Mouse (Mus musculus) forebrain, embryonic 13.5 days (tissue): ENCODE data around the gene Fry. TPM values are rescaled to one million over a fixed set of nuclear protein-coding genes. Genes with fewer than 3 reads are reported as not detected.

ENCODE experiments used
- ATAC-seq: fragments of 200-750 bp; cut with Nextera tagmentation; 2 replicates; pipeline ENCODE4 v1.8.0; 2017
- H3K27ac ChIP-seq: fragments of 300-500 bp; sonication (generic); 2 replicates; pipeline ENCODE4 v1.5.1; 2015; ENCODE audit warnings: inconsistent platforms, mild to moderate bottlenecking, moderate library complexity
- H3K27me3 ChIP-seq: fragments of 300-500 bp; sonication (generic); 2 replicates; pipeline ENCODE4 v1.6.1; 2015; ENCODE audit warnings: mild to moderate bottlenecking, inconsistent platforms
- H3K36me3 ChIP-seq: fragments of 300-500 bp; sonication (generic); 2 replicates; pipeline ENCODE4 v1.6.1; 2015; ENCODE audit warnings: mild to moderate bottlenecking, inconsistent platforms; ENCODE audit not compliant: poor library complexity, severe bottlenecking
- H3K4me1 ChIP-seq: fragments of 300-500 bp; sonication (generic); 2 replicates; pipeline ENCODE4 v1.6.1; 2015; ENCODE audit warnings: inconsistent platforms
- H3K4me2 ChIP-seq: fragments of 300-500 bp; sonication (generic); 2 replicates; pipeline ENCODE4 v1.6.1; 2015; ENCODE audit warnings: inconsistent platforms, mild to moderate bottlenecking, moderate library complexity
- H3K4me3 ChIP-seq: fragments of 300-500 bp; sonication (generic); 2 replicates; pipeline ENCODE4 v1.5.1; 2015; ENCODE audit warnings: mild to moderate bottlenecking, inconsistent platforms
- H3K9ac ChIP-seq: fragments of 300-500 bp; sonication (generic); 2 replicates; pipeline ENCODE4 v1.6.1; 2015; ENCODE audit warnings: mild to moderate bottlenecking, inconsistent platforms
- H3K9me3 ChIP-seq: fragments of 300-500 bp; sonication (generic); replicated peaks from 2 replicates; pipeline ENCODE4 v1.6.1; 2016; ENCODE audit warnings: inconsistent platforms
- WGBS: fragments of 180-500 bp; shearing (Covaris S2); methylation state at CpG from one replicate; pipeline ENCODE4 v1.1.7; 2015; 5-methylcytosine and 5-hydroxymethylcytosine counted together
- polyA plus RNA-seq: library from polyadenylated mRNA; unstranded; fragments of >200 nt; fragmentation: Nextera tagmentation; extraction: Ambion mirVana; gene quantifications from 2 replicates; pipeline ENCODE4 v1.2.1, GENCODE M21; 2015

Fry gene
- polyA plus RNA-seq, 1 experiment from 2014 or later: 20.8 TPM

GRCm38 (mm10) chr5:150331821-150332220, 213.4 kb downstream of the Fry start:
- Histone ChIP-seq H3K4me3 (no peak overlapping the region), H3K4me1 (no peaks in the 10 kb centered on the region), H3K9me3 (no peaks in the 10 kb centered on the region), H3K4me2 (no peak overlapping the region), H3K27ac (no peak overlapping the region), H3K9ac (no peak overlapping the region), H3K36me3 (no peaks in the 10 kb centered on the region), H3K27me3 (no peaks in the 10 kb centered on the region)
- WGBS: 79% methylated on average over 2 of the region's 2 CpGs
- ATAC-seq: no peak

- no peaks in the 10 kb centered on the region for H3K9me3 ChIP-seq
- H3K36me3 ChIP-seq: no peaks in the 10 kb centered on the region
- H3K27ac ChIP-seq: no peak overlapping the region
- no peak overlapping the region for H3K9ac ChIP-seq
- H3K4me3 ChIP-seq: no peak overlapping the region
- ATAC-seq: no peak
- H3K4me2 ChIP-seq: no peak overlapping the region
- no peaks in the 10 kb centered on the region for H3K4me1 ChIP-seq
- no peaks in the 10 kb centered on the region for H3K27me3 ChIP-seq
- 81% methylated on average over 5 of the region's 5 CpGs for WGBS
Measured at GRCm38 (mm10) chr5:150332810-150333209, 214.4 kb downstream of the Fry start.

- no peak overlapping the region for H3K9ac ChIP-seq
- no peak overlapping the region for H3K4me2 ChIP-seq
- no peaks in the 10 kb centered on the region for H3K4me1 ChIP-seq
- no peaks in the 10 kb centered on the region for H3K27me3 ChIP-seq
- no peaks in the 10 kb centered on the region for H3K9me3 ChIP-seq
- H3K36me3 ChIP-seq: no peaks in the 10 kb centered on the region
- no peak for ATAC-seq
- no peak overlapping the region for H3K27ac ChIP-seq
- WGBS: 83% methylated on average over 10 of the region's 10 CpGs
- H3K4me3 ChIP-seq: no peak overlapping the region
Measured at GRCm38 (mm10) chr5:150333328-150333731, 214.9 kb downstream of the Fry start.

GRCm38 (mm10) chr5:150336451-150336850, 218.0 kb downstream of the Fry start:
- Histone ChIP-seq H3K36me3 (no peaks in the 10 kb centered on the region), H3K27me3 (no peaks in the 10 kb centered on the region), H3K9me3 (no peaks in the 10 kb centered on the region), H3K9ac (no peak overlapping the region), H3K27ac (no peak overlapping the region), H3K4me2 (no peak overlapping the region), H3K4me3 (no peak overlapping the region), H3K4me1 (no peaks in the 10 kb centered on the region)
- WGBS: 72% methylated on average over 10 of the region's 10 CpGs
- ATAC-seq: no peak

- Histone ChIP-seq H3K36me3 (no peaks in the 10 kb centered on the region), H3K4me3 (no peak overlapping the region), H3K27ac (no peak overlapping the region), H3K9me3 (no peaks in the 10 kb centered on the region), H3K4me1 (no peaks in the 10 kb centered on the region), H3K4me2 (no peak overlapping the region), H3K27me3 (no peaks in the 10 kb centered on the region), H3K9ac (no peak overlapping the region)
- ATAC-seq: no peak
- WGBS: 93% methylated on average over 7 of the region's 7 CpGs
Measured at GRCm38 (mm10) chr5:150337696-150338095, 219.3 kb downstream of the Fry start.

GRCm38 (mm10) chr5:150340944-150341343, 222.5 kb downstream of the Fry start:
- peaks cover 1% of the 10 kb centered on the region; the same call in 1 of the 2 replicates for H3K36me3 ChIP-seq
- no peak for ATAC-seq

GRCm38 (mm10) chr5:150342139-150342538, 223.7 kb downstream of the Fry start:
- Histone ChIP-seq H3K27me3 (no peaks in the 10 kb centered on the region), H3K9me3 (0 out of 2 replicates have a peak, but pooled peaks cover 3% of the 10 kb centered on the region), H3K4me2 (no peak overlapping the region), H3K27ac (no peak overlapping the region), H3K36me3 (peaks cover 13% of the 10 kb centered on the region), H3K4me1 (no peaks in the 10 kb centered on the region), H3K9ac (no peak overlapping the region), H3K4me3 (no peak overlapping the region)
- 83% methylated on average over 3 of the region's 3 CpGs for WGBS
- ATAC-seq: no peak

More at GRCm38 (mm10) chr5:150340944-150341343, 222.5 kb downstream of the Fry start:
- Histone ChIP-seq H3K4me1 (no peaks in the 10 kb centered on the region), H3K9ac (no peak overlapping the region), H3K4me2 (no peak overlapping the region), H3K27me3 (no peaks in the 10 kb centered on the region), H3K4me3 (no peak overlapping the region), H3K27ac (no peak overlapping the region), H3K9me3 (no peaks in the 10 kb centered on the region)
- WGBS: 85% methylated on average over 5 of the region's 5 CpGs

GRCm38 (mm10) chr5:150345946-150346345, 227.5 kb downstream of the Fry start:
- no peaks in the 10 kb centered on the region for H3K27me3 ChIP-seq
- no peak overlapping the region for H3K27ac ChIP-seq

GRCm38 (mm10) chr5:150346378-150346777, 227.9 kb downstream of the Fry start:
- Histone ChIP-seq H3K4me1 (no peaks in the 10 kb centered on the region), H3K27ac (no peak overlapping the region), H3K36me3 (peaks cover 25% of the 10 kb centered on the region), H3K4me2 (no peak overlapping the region), H3K9me3 (0 out of 2 replicates have a peak, but pooled peaks cover 4% of the 10 kb centered on the region), H3K4me3 (no peak overlapping the region), H3K27me3 (no peaks in the 10 kb centered on the region), H3K9ac (no peak overlapping the region)
- ATAC-seq: no peak
- WGBS: 82% methylated on average over 4 of the region's 4 CpGs

More at GRCm38 (mm10) chr5:150345946-150346345, 227.5 kb downstream of the Fry start:
- H3K9me3 ChIP-seq: 0 out of 2 replicates have a peak, but pooled peaks cover 4% of the 10 kb centered on the region
- WGBS: 96% methylated on average over 7 of the region's 7 CpGs
- H3K36me3 ChIP-seq: peaks cover 25% of the 10 kb centered on the region
- no peak for ATAC-seq
- H3K4me3 ChIP-seq: no peak overlapping the region
- H3K4me2 ChIP-seq: no peak overlapping the region
- H3K9ac ChIP-seq: no peak overlapping the region
- no peaks in the 10 kb centered on the region for H3K4me1 ChIP-seq

GRCm38 (mm10) chr5:150347845-150348244, 229.4 kb downstream of the Fry start:
- no peak overlapping the region for H3K4me2 ChIP-seq
- no peaks in the 10 kb centered on the region for H3K27me3 ChIP-seq
- ATAC-seq: no peak
- peaks cover 25% of the 10 kb centered on the region for H3K36me3 ChIP-seq
- 0 out of 2 replicates have a peak, but pooled peaks cover 4% of the 10 kb centered on the region for H3K9me3 ChIP-seq
- no peaks in the 10 kb centered on the region for H3K4me1 ChIP-seq
- no peak overlapping the region for H3K27ac ChIP-seq
- no peak overlapping the region for H3K9ac ChIP-seq
- WGBS: 87% methylated on average over 2 of the region's 2 CpGs
- H3K4me3 ChIP-seq: no peak overlapping the region

- H3K27me3 ChIP-seq: no peaks in the 10 kb centered on the region
- ATAC-seq: no peak
- H3K4me3 ChIP-seq: no peak overlapping the region
- H3K27ac ChIP-seq: no peak overlapping the region
- H3K4me1 ChIP-seq: no peaks in the 10 kb centered on the region
- no peak overlapping the region for H3K4me2 ChIP-seq
- no peak overlapping the region for H3K9ac ChIP-seq
- 0 out of 2 replicates have a peak, but pooled peaks cover 4% of the 10 kb centered on the region for H3K9me3 ChIP-seq
- WGBS: 100% methylated on average over 1 of the region's 1 CpGs
- H3K36me3 ChIP-seq: peaks cover 25% of the 10 kb centered on the region
Measured at GRCm38 (mm10) chr5:150348302-150348701, 229.9 kb downstream of the Fry start.

- H3K9ac ChIP-seq: no peak overlapping the region
- no peak overlapping the region for H3K27ac ChIP-seq
- no peaks in the 10 kb centered on the region for H3K4me1 ChIP-seq
- WGBS: 77% methylated on average over 2 of the region's 2 CpGs
- H3K27me3 ChIP-seq: no peaks in the 10 kb centered on the region
- peaks cover 40% of the 10 kb centered on the region for H3K36me3 ChIP-seq
- ATAC-seq: no peak
- H3K4me2 ChIP-seq: no peak overlapping the region
- H3K9me3 ChIP-seq: 0 out of 2 replicates have a peak, but pooled peaks cover 4% of the 10 kb centered on the region
- H3K4me3 ChIP-seq: no peak overlapping the region
Measured at GRCm38 (mm10) chr5:150351191-150351590, 232.7 kb downstream of the Fry start.

- Histone ChIP-seq H3K4me1 (no peaks in the 10 kb centered on the region), H3K27ac (no peak overlapping the region), H3K4me3 (no peak overlapping the region), H3K4me2 (no peak overlapping the region), H3K27me3 (no peaks in the 10 kb centered on the region), H3K9me3 (no peaks in the 10 kb centered on the region), H3K36me3 (peaks cover 48% of the 10 kb centered on the region), H3K9ac (no peak overlapping the region)
- ATAC-seq: no peak
- WGBS: 88% methylated on average over 14 of the region's 14 CpGs
Measured at GRCm38 (mm10) chr5:150358671-150359070, 240.2 kb downstream of the Fry start.
